Mouse (Mus musculus): Measurements from ENCODE around the gene Emsy. TPM values are rescaled to one million over a fixed set of nuclear protein-coding genes. Genes with fewer than 3 reads are reported as not detected.

Gene Emsy
- total RNA-seq (2014; rRNA removed) (31.9 and 52.4 TPM in 2 replicates), polyA plus RNA-seq (2015; fragmentation: Nextera tagmentation; extraction: Ambion mirVana) (23.9 and 26.8 TPM in 2 replicates)

GRCm38 (mm10) chr7:98656531-98657221, at the start of gene Emsy:
Gene Emsy (minus strand): TSS chr7:98656783.
- Histone ChIP-seq H3K4me1 (ENCODE audit: insufficient read depth) (0 out of 2 replicates have a peak, but pooled peaks cover 8% of the 10 kb centered on the region), H3K9me3 (ENCODE audit: low read length) (no peaks in the 10 kb centered on the region), H3K4me3 (ENCODE audit: low read depth, low read length) (peak within 1 kb of the TSS; percentile 78), H3K27ac (ENCODE audit: low read depth, low read length) (peak within 1 kb of the TSS; percentile 92), H3K27me3 (ENCODE audit: insufficient read depth, low read length) (no peaks in the 10 kb centered on the region), H3K4me2 (ENCODE audit: low read depth) (peak within 1 kb of the TSS; percentile 63), H3K9ac (peak within 1 kb of the TSS; percentile 84), H3K36me3 (ENCODE audit: insufficient read depth) (no peaks in the 10 kb centered on the region)
- peak; percentile 98 for DNase-seq
- no peak for TF ChIP-seq CTCF (IDR thresholded peaks at IDR 0.05; ENCODE audit: low read depth)
- peak; percentile 98 for ATAC-seq
- 1% methylated on average over 42 of the region's 42 CpGs for WGBS

- H3K9me3 ChIP-seq (ENCODE audit: low read length): no peaks in the 10 kb centered on the region
- peak overlapping the region; percentile 82; the same call in 1 of the 2 replicates for H3K9ac ChIP-seq
- no peak for DNase-seq
- H3K4me2 ChIP-seq (ENCODE audit: low read depth): peak overlapping the region; percentile 72
- no peak overlapping the region for H3K27ac ChIP-seq (ENCODE audit: low read depth, low read length)
- peak overlapping the region; percentile 84 for H3K4me3 ChIP-seq (ENCODE audit: low read depth, low read length)
- no peak for TF ChIP-seq CTCF (IDR thresholded peaks at IDR 0.05; ENCODE audit: low read depth)
- H3K27me3 ChIP-seq (ENCODE audit: insufficient read depth, low read length): no peaks in the 10 kb centered on the region
- H3K36me3 ChIP-seq (ENCODE audit: insufficient read depth): no peaks in the 10 kb centered on the region
- ATAC-seq: no peak
- WGBS: 59% methylated on average over 5 of the region's 5 CpGs
- peaks cover 11% of the 10 kb centered on the region for H3K4me1 ChIP-seq (ENCODE audit: insufficient read depth)
Observed at GRCm38 (mm10) chr7:98704276-98704675, 47.7 kb upstream of the Emsy start.

- ATAC-seq (peak; percentile 8; the same call in 1 of the 2 replicates), DNase-seq (peak; percentile 36)
- Histone ChIP-seq H3K4me3 (ENCODE audit: low read depth, low read length) (peak overlapping the region; percentile 84), H3K4me2 (ENCODE audit: low read depth) (peak overlapping the region; percentile 72), H3K36me3 (ENCODE audit: insufficient read depth) (no peaks in the 10 kb centered on the region), H3K4me1 (ENCODE audit: insufficient read depth) (peaks cover 11% of the 10 kb centered on the region), H3K9me3 (ENCODE audit: low read length) (no peaks in the 10 kb centered on the region), H3K27me3 (ENCODE audit: insufficient read depth, low read length) (no peaks in the 10 kb centered on the region), H3K9ac (peak overlapping the region; percentile 82), H3K27ac (ENCODE audit: low read depth, low read length) (peak overlapping the region; percentile 75)
- TF ChIP-seq CTCF (IDR thresholded peaks at IDR 0.05; ENCODE audit: low read depth): 0 out of 2 replicates have a peak, but pooled peaks have one; percentile 6
- 4% methylated on average over 35 of the region's 38 CpGs for WGBS
Observed at GRCm38 (mm10) chr7:98703365-98703881, 46.8 kb upstream of the Emsy start.

- Histone ChIP-seq H3K9me3 (ENCODE audit: low read length) (no peaks in the 10 kb centered on the region), H3K9ac (peak within 1 kb of the TSS; percentile 82), H3K36me3 (ENCODE audit: insufficient read depth) (no peaks in the 10 kb centered on the region), H3K27me3 (ENCODE audit: insufficient read depth, low read length) (no peaks in the 10 kb centered on the region), H3K27ac (ENCODE audit: low read depth, low read length) (peak within 1 kb of the TSS; percentile 77), H3K4me1 (ENCODE audit: insufficient read depth) (peaks cover 11% of the 10 kb centered on the region), H3K4me2 (ENCODE audit: low read depth) (peak within 1 kb of the TSS; percentile 78), H3K4me3 (ENCODE audit: low read depth, low read length) (peak within 1 kb of the TSS; percentile 84)
- peak; percentile 73 for TF ChIP-seq CTCF (IDR thresholded peaks at IDR 0.05; ENCODE audit: low read depth)
- ATAC-seq (peak; percentile 99), DNase-seq (peak; percentile 100)
- WGBS: 2% methylated on average over 59 of the region's 65 CpGs
Observed at GRCm38 (mm10) chr7:98702283-98703240, 46.0 kb upstream of the Emsy start, which contains the start of gene Thap12. Gene Thap12 (plus strand): TSS chr7:98703103.

GRCm38 (mm10) chr7:98701771-98702170, 45.2 kb upstream of the Emsy start:
- no peak for ATAC-seq
- H3K9ac ChIP-seq: no peak overlapping the region
- 55% methylated on average over 7 of the region's 7 CpGs for WGBS

GRCm38 (mm10) chr7:98698590-98698989, 42.0 kb upstream of the Emsy start:
- Histone ChIP-seq H3K27ac (ENCODE audit: low read depth, low read length) (no peak overlapping the region), H3K9ac (no peak overlapping the region), H3K4me1 (ENCODE audit: insufficient read depth) (no peaks in the 10 kb centered on the region), H3K9me3 (ENCODE audit: low read length) (no peaks in the 10 kb centered on the region), H3K4me3 (ENCODE audit: low read depth, low read length) (no peak overlapping the region), H3K36me3 (ENCODE audit: insufficient read depth) (no peaks in the 10 kb centered on the region), H3K4me2 (ENCODE audit: low read depth) (no peak overlapping the region), H3K27me3 (ENCODE audit: insufficient read depth, low read length) (no peaks in the 10 kb centered on the region)
- ATAC-seq (no peak), DNase-seq (no peak)
- 87% methylated on average over 4 of the region's 4 CpGs for WGBS
- no peak for TF ChIP-seq CTCF (IDR thresholded peaks at IDR 0.05; ENCODE audit: low read depth)

More at GRCm38 (mm10) chr7:98701771-98702170, 45.2 kb upstream of the Emsy start:
- H3K4me1 ChIP-seq (ENCODE audit: insufficient read depth): peaks cover 11% of the 10 kb centered on the region
- no peak overlapping the region for H3K27ac ChIP-seq (ENCODE audit: low read depth, low read length)
- no peaks in the 10 kb centered on the region for H3K36me3 ChIP-seq (ENCODE audit: insufficient read depth)
- DNase-seq: no peak
- H3K4me3 ChIP-seq (ENCODE audit: low read depth, low read length): peak overlapping the region; percentile 84; the same call in 1 of the 2 replicates
- H3K27me3 ChIP-seq (ENCODE audit: insufficient read depth, low read length): no peaks in the 10 kb centered on the region
- H3K4me2 ChIP-seq (ENCODE audit: low read depth): peak overlapping the region; percentile 78; the same call in 1 of the 2 replicates
- H3K9me3 ChIP-seq (ENCODE audit: low read length): no peaks in the 10 kb centered on the region
- TF ChIP-seq CTCF (IDR thresholded peaks at IDR 0.05; ENCODE audit: low read depth): no peak

All from forebrain, postnatal 0 days (tissue).